Mouse (Mus musculus): Measurements from ENCODE around the gene Susd1. TPM values are rescaled to one million over a fixed set of nuclear protein-coding genes. Genes with fewer than 3 reads are reported as not detected.

Susd1 gene
- polyA plus RNA-seq, 1 experiment, result 1.6 TPM

DNA sequence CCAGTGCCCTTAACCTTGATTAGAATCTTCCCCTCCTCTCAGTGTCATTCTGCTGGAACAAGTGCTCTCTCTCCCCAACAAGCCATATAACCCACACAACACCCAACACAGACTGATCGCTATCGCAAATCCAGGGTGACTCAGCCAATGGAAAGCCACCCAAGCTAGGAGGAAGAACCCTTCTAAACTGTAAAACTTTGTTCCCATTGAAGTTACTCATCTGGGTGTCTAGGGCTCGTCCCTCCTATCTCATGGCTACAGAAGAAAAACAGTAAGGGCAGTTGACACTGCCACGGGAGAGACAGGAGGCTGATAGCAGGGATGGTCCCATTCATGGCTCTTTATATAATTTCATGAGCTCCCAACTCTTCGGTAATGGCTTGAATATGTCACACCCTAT, 114.1 kb downstream of the Susd1 start:
- Histone ChIP-seq H3K4me1 (ENCODE audit: control insufficient read depth, insufficient read depth, insufficient read length, low read length) (peaks cover 22% of the 10 kb centered on the region), H3K27me3 (ENCODE audit: control insufficient read depth, insufficient read depth, low read length) (no peaks in the 10 kb centered on the region), H3K36me3 (ENCODE audit: control insufficient read depth, insufficient read depth, low read length) (no peaks in the 10 kb centered on the region), H3K4me3 (ENCODE audit: low read depth, low read length) (no peak overlapping the region), H3K27ac (ENCODE audit: insufficient read depth, low read depth, low read length) (peak overlapping the region; percentile 78)
- WGBS, result 46% methylated on average over 5 of the region's 5 CpGs
- no peak; the same call in 1 of the 2 replicates for TF ChIP-seq POLR2A (IDR thresholded peaks at IDR 0.05; ENCODE audit: low read depth, low read length)
- no peak for TF ChIP-seq CTCF (IDR thresholded peaks at IDR 0.05; ENCODE audit: extremely low read depth, insufficient read length, insufficient replicate concordance, low read depth, low read length)

- no peaks in the 10 kb centered on the region for H3K27me3 ChIP-seq (ENCODE audit: control insufficient read depth, insufficient read depth, low read length)
- TF ChIP-seq POLR2A (IDR thresholded peaks at IDR 0.05; ENCODE audit: low read depth, low read length), result no peak
- no peak for TF ChIP-seq CTCF (IDR thresholded peaks at IDR 0.05; ENCODE audit: extremely low read depth, insufficient read length, insufficient replicate concordance, low read depth, low read length)
- H3K27ac ChIP-seq (ENCODE audit: insufficient read depth, low read depth, low read length), result no peak overlapping the region
- no peak overlapping the region for H3K4me3 ChIP-seq (ENCODE audit: low read depth, low read length)
- 48% methylated on average over 7 of the region's 7 CpGs for WGBS
- H3K36me3 ChIP-seq (ENCODE audit: control insufficient read depth, insufficient read depth, low read length), result no peaks in the 10 kb centered on the region
- H3K4me1 ChIP-seq (ENCODE audit: control insufficient read depth, insufficient read depth, insufficient read length, low read length), result peaks cover 28% of the 10 kb centered on the region
Observed at GRCm38 (mm10) chr4:59323231-59323651, 115.2 kb downstream of the Susd1 start.

DNA sequence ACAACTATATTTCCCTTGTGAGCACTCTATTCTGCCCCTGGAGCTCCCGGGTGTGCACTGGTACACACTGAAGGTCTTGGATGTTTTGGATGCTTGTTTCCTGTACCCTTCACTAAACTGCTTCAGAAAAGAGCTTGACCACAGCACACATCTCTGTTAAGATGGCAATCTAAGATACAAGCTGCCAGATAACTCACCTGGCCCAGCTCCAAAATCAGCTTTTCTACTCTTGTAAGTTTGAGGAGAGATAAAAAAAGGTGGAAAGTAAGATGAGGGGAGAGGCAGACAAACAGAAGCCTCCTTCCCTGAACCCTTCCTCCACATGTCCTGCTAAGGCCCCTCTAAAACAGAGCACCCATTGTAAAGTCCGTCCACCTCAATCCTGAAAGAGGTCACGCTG, 115.7 kb downstream of the Susd1 start:
- H3K4me3 ChIP-seq (ENCODE audit: low read depth, low read length), result no peak overlapping the region
- H3K27ac ChIP-seq (ENCODE audit: insufficient read depth, low read depth, low read length), result no peak overlapping the region
- peaks cover 32% of the 10 kb centered on the region for H3K4me1 ChIP-seq (ENCODE audit: control insufficient read depth, insufficient read depth, insufficient read length, low read length)
- 84% methylated on average over 3 of the region's 3 CpGs for WGBS
- no peaks in the 10 kb centered on the region for H3K27me3 ChIP-seq (ENCODE audit: control insufficient read depth, insufficient read depth, low read length)
- TF ChIP-seq CTCF (IDR thresholded peaks at IDR 0.05; ENCODE audit: extremely low read depth, insufficient read length, insufficient replicate concordance, low read depth, low read length), result no peak
- TF ChIP-seq POLR2A (IDR thresholded peaks at IDR 0.05; ENCODE audit: low read depth, low read length), result no peak
- H3K36me3 ChIP-seq (ENCODE audit: control insufficient read depth, insufficient read depth, low read length), result no peaks in the 10 kb centered on the region

DNA sequence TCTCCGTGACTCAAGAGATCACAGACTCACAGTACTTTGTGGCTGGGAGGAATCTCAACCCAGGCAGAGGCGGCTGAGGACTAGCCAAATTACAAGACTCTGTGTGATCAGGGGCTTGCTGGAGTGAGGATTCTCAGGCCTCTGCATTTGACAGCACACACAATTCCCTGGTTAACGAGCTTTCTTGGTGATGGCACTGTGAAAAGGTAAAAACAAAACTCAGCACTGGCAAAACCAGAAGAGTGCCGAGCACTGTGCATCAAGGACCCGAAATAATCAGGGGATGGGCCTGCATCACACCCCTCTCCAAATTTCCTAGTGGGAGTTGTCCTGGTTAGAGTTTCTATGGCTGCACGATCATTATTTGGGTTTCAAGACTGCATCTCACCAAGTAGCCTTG, 116.4 kb downstream of the Susd1 start:
- H3K4me1 ChIP-seq (ENCODE audit: control insufficient read depth, insufficient read depth, insufficient read length, low read length), result peaks cover 34% of the 10 kb centered on the region
- no peaks in the 10 kb centered on the region for H3K27me3 ChIP-seq (ENCODE audit: control insufficient read depth, insufficient read depth, low read length)
- TF ChIP-seq POLR2A (IDR thresholded peaks at IDR 0.05; ENCODE audit: low read depth, low read length) (no peak), CTCF (IDR thresholded peaks at IDR 0.05; ENCODE audit: extremely low read depth, insufficient read length, insufficient replicate concordance, low read depth, low read length) (no peak)
- H3K36me3 ChIP-seq (ENCODE audit: control insufficient read depth, insufficient read depth, low read length), result no peaks in the 10 kb centered on the region
- H3K4me3 ChIP-seq (ENCODE audit: low read depth, low read length), result no peak overlapping the region
- 92% methylated on average over 6 of the region's 6 CpGs for WGBS
- H3K27ac ChIP-seq (ENCODE audit: insufficient read depth, low read depth, low read length), result no peak overlapping the region

- H3K4me1 ChIP-seq (ENCODE audit: control insufficient read depth, insufficient read depth, insufficient read length, low read length), result peaks cover 34% of the 10 kb centered on the region
- H3K27ac ChIP-seq (ENCODE audit: insufficient read depth, low read depth, low read length), result no peak overlapping the region
- H3K27me3 ChIP-seq (ENCODE audit: control insufficient read depth, insufficient read depth, low read length), result no peaks in the 10 kb centered on the region
- 87% methylated on average over 12 of the region's 12 CpGs for WGBS
- H3K4me3 ChIP-seq (ENCODE audit: low read depth, low read length), result no peak overlapping the region
- no peaks in the 10 kb centered on the region for H3K36me3 ChIP-seq (ENCODE audit: control insufficient read depth, insufficient read depth, low read length)
- no peak for TF ChIP-seq POLR2A (IDR thresholded peaks at IDR 0.05; ENCODE audit: low read depth, low read length)
- no peak for TF ChIP-seq CTCF (IDR thresholded peaks at IDR 0.05; ENCODE audit: extremely low read depth, insufficient read length, insufficient replicate concordance, low read depth, low read length)
Observed at GRCm38 (mm10) chr4:59321181-59322008, 117.0 kb downstream of the Susd1 start.

GRCm38 (mm10) chr4:59319136-59319941, 119.1 kb downstream of the Susd1 start:
- no peak overlapping the region for H3K4me3 ChIP-seq (ENCODE audit: low read depth, low read length)
- H3K27me3 ChIP-seq (ENCODE audit: control insufficient read depth, insufficient read depth, low read length), result no peaks in the 10 kb centered on the region
- peaks cover 32% of the 10 kb centered on the region for H3K4me1 ChIP-seq (ENCODE audit: control insufficient read depth, insufficient read depth, insufficient read length, low read length)
- TF ChIP-seq CTCF (IDR thresholded peaks at IDR 0.05; ENCODE audit: extremely low read depth, insufficient read length, insufficient replicate concordance, low read depth, low read length), result no peak
- 20% methylated on average over 9 of the region's 9 CpGs for WGBS
- peak overlapping the region; percentile 96 for H3K27ac ChIP-seq (ENCODE audit: insufficient read depth, low read depth, low read length)
- no peaks in the 10 kb centered on the region for H3K36me3 ChIP-seq (ENCODE audit: control insufficient read depth, insufficient read depth, low read length)

GRCm38 (mm10) chr4:59318602-59319001, 119.8 kb downstream of the Susd1 start:
- TF ChIP-seq CTCF (IDR thresholded peaks at IDR 0.05; ENCODE audit: extremely low read depth, insufficient read length, insufficient replicate concordance, low read depth, low read length) (no peak), POLR2A (IDR thresholded peaks at IDR 0.05; ENCODE audit: low read depth, low read length) (0 out of 2 replicates have a peak, but pooled peaks have one; percentile 19)
- 30% methylated on average over 6 of the region's 6 CpGs for WGBS
- H3K4me1 ChIP-seq (ENCODE audit: control insufficient read depth, insufficient read depth, insufficient read length, low read length), result peaks cover 28% of the 10 kb centered on the region
- H3K27me3 ChIP-seq (ENCODE audit: control insufficient read depth, insufficient read depth, low read length), result no peaks in the 10 kb centered on the region
- H3K36me3 ChIP-seq (ENCODE audit: control insufficient read depth, insufficient read depth, low read length), result no peaks in the 10 kb centered on the region
- no peak overlapping the region for H3K4me3 ChIP-seq (ENCODE audit: low read depth, low read length)
- H3K27ac ChIP-seq (ENCODE audit: insufficient read depth, low read depth, low read length), result peak overlapping the region; percentile 96

All from small intestine, adult 2 months (tissue).